Mouse (Mus musculus) gastrocnemius, postnatal 25 days (tissue): ENCODE data around the gene Gm5108. TPM values are rescaled to one million over a fixed set of nuclear protein-coding genes. Genes with fewer than 3 reads are reported as not detected.

ENCODE experiments used
- total RNA-seq, 2 experiments: library from RNA; stranded (reverse); gene quantifications; 1 replicate in 1 of 2; 2 replicates in 1 of 2; pipeline ENCODE4 v1.2.3; 2021

Gm5108 gene
- total RNA-seq, 2 experiments from 2014 or later, result not detected

Other genes starting within 250 kb of the Gm5108 start
- 10 to 100 TPM; 39.3 to 44.9 TPM for gene Atp8a1, start 94.2 kb upstream of the Gm5108 start, total RNA-seq
- not detected for gene Gm21905, start 4.8 kb downstream of the Gm5108 start, total RNA-seq
- gene Grxcr1, start 90.2 kb downstream of the Gm5108 start, total RNA-seq, result not detected